Mouse (Mus musculus) urinary bladder, adult 2 months (tissue): ENCODE results near the gene Nfib. TPM values are rescaled to one million over a fixed set of nuclear protein-coding genes. Genes with fewer than 3 reads are reported as not detected.

ENCODE experiments used
- DNase-seq: peaks from one replicate; pipeline ENCODE4 v3.0.0; 2022; ENCODE audit warnings: low spot score
- polyA plus RNA-seq: library from polyadenylated mRNA; depleted of rRNA; stranded (reverse); fragments of >200 nt; gene quantifications from 2 replicates; pipeline ENCODE4 v1.2.3, GENCODE M21; 2012

Gene Nfib
- polyA plus RNA-seq, 1 experiment: 28.0 TPM

- DNase-seq: no peak
These were observed 15.3 kb downstream of the Nfib start for GRCm38 (mm10) chr4:82690267-82690666.

GRCm38 (mm10) chr4:82686037-82686436, 19.5 kb downstream of the Nfib start:
- DNase-seq: no peak

DNA sequence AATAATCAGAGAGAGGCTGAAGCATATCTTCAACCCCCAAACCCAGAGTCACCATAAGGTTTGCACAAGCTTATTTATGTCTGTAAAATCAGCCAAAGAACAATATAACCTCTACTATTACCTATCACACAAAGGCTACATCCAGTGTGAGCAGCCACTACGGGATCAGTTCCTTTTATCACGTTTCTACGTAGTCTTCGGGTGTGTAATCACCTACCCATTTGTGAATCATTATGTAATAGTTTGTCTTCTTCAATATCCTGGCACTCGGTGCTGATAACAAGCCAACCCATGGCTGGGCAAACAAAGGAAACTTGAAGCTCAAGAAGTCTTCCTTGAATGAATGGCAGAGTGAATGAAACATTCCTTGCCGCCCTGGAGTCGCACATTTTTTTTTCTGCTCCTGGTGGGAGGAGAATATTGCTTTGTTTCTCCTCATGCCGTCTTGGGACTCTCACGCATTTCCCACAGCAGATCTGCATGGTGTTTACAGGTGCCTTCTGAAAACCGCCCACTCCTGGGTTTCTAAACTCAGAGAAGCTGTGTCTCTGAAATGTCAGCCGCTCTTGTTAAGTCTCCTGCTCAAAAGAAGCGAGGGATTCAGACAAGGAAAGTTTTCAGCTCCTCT, 21.3 kb downstream of the Nfib start:
- no peak for DNase-seq

DNA sequence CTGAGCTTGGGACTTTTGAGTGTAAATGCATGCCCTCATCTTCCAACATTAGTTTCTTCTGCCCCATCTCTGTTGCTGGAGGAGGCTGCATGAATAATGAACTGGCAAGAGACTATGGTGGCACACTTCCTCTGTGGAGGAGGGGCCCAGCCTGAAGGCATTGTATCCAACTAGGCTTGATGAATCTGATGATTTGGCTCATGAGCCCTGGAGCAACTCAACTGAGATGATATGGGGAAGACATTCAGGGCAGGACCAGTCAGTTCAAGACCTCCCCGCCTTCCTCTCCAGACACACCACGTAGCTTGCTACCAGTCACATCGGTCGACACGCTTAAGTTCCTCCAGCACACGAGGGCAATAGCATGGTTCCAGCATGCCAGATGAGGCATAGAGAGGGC, 22.0 kb downstream of the Nfib start:
- no peak for DNase-seq

- DNase-seq: no peak
These were observed 29.4 kb downstream of the Nfib start for GRCm38 (mm10) chr4:82676104-82676503.

- DNase-seq: no peak
These were observed 38.2 kb downstream of the Nfib start for GRCm38 (mm10) chr4:82667271-82667872.

DNA sequence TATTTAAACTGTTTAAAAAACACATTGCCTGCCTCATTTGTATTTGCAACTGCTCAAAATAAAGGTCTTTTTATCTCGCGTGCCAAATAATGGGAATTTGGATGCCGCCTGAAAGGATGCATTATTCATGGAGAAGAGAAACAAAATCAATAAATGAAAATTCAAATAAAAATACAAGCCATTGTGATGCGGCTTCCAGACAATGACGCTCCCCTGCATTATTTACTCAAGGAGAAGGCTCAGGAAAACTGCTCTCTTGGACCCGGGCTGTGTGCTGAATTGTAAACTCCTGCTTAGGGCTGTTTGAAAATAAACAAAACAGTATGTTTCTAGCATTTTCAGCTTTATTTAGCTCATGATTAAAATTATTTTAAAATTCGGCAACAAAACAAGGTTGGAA, 41.1 kb downstream of the Nfib start:
- DNase-seq: no peak

DNA sequence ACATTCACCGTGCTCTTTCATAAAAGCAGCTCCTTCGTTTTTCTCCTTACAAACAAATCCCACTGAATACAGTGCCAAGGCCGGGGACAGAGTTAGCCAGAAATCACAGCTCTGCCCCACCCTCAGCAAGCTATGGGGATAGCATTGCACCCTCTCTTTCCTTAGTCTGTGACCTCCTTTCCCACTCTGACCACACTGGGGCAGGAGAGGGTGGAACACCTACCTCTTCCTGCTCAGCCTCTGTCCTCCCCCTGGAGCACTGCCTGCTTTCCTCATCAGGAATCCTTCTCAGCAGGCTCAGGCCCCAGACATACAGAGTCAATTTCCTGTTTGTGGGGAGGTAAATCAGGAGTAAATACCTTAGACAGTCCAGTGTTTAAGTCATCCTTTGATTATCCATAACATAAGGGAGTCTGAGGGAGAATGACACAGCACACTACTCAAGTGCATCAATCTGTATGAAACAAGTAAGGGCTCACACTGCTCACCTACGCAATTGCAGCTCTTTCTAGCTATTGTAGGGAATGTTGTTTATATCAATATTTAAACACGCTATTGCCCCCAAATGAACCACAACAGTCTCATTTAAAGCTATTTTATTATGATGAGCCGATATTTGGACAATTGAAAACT, 41.7 kb downstream of the Nfib start:
- no peak for DNase-seq

GRCm38 (mm10) chr4:82662626-82663025, 42.9 kb downstream of the Nfib start:
- no peak for DNase-seq

DNA sequence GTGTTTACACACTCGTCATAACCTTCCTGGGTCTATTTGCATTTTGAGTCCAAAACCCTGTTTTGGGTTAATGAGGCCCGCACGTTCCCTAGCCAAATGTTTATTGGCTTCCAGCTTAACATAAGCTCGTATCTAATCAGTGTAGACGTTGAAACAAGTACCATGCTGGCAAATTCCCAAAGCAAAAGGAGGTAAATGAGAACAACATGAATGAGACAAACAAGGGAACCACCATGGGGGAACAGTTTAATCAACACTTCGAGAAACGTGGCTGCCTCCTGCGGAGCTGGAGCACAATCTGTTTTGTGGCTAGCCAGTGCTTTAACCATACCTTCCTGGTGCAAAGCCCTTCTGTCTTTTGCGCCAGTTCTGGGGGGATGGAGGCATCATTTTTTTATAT, 43.3 kb downstream of the Nfib start:
- DNase-seq: no peak

- DNase-seq: no peak
These were observed 44.3 kb downstream of the Nfib start for GRCm38 (mm10) chr4:82661215-82661614.

GRCm38 (mm10) chr4:82645679-82646078, 59.9 kb downstream of the Nfib start:
- no peak for DNase-seq

- no peak for DNase-seq
These were observed 60.8 kb downstream of the Nfib start for GRCm38 (mm10) chr4:82644797-82645196.

GRCm38 (mm10) chr4:82643734-82644085, 61.8 kb downstream of the Nfib start:
- no peak for DNase-seq

GRCm38 (mm10) chr4:82643022-82643733, 62.4 kb downstream of the Nfib start:
- DNase-seq: no peak

DNA sequence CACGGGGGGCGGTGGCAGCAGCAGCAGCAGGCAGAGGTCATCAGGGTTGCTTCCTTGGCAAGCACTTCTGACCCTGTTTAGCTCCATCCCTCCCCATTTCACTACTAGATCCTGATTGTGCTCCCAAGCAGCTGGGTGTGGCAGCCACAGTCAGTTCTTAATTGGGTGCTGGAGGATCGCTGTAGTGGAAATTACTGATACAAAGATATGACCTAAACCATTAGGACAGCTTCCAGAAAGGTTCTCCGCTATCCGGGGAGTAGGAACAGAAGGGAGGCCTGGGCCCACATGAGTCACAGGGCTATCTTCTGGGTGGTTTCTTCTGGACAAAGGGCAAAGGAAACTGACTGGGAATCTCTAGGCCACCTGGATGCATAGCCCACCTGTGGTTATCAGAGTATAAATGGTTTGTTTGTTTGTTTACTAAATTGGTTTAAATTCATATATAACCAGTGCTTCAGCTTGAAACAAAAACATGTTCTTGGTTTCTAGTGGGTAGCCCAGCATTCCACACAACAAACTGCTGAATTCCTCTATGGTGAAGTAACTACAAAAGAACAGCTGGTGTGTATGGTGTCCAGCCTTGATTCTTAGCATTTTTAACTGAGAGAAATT, 64.4 kb downstream of the Nfib start:
- DNase-seq: no peak

- no peak for DNase-seq
These were observed 67.3 kb downstream of the Nfib start for GRCm38 (mm10) chr4:82638251-82638650.

- no peak for DNase-seq
These were observed 67.9 kb downstream of the Nfib start for GRCm38 (mm10) chr4:82637633-82638032.

- DNase-seq: no peak
These were observed 68.9 kb downstream of the Nfib start for GRCm38 (mm10) chr4:82636658-82637057.

GRCm38 (mm10) chr4:82635881-82636280, 69.7 kb downstream of the Nfib start:
- DNase-seq: no peak

DNA sequence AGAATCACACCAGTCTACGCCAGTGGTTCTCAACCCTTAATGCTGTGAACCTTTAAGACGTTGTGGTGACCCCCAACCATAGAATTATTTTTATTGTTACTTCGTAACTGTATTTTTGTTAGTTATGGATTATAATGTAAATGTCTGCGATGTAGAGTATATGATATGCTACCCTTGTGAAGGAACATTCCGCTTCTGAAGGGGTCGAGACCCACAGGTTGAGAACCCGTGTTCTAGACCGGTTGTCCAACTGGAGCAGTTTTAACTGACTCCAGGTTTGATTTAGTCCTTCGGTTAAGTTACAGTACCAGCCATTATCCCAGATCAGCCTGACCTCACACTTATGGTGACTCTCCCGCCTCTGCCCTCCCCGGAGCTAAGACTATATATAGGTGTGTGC, 70.4 kb downstream of the Nfib start:
- no peak for DNase-seq

- no peak for DNase-seq
These were observed 71.2 kb downstream of the Nfib start for GRCm38 (mm10) chr4:82634365-82634764.
